Mouse (Mus musculus): ENCODE measurements at regions not wholly inside any gene's neighbourhood (a gene's known extent, or its start where the extent isn't known, plus 50 kb on each side); places are given as distances from the start of the nearest gene placed in this dataset.
A peak's percentile ranks its signal among the peaks of the same experiment; 100 is the strongest.

- no peak for DNase-seq (ENCODE audit: low spot score in 2 of 2)
Observed at GRCm38 (mm10) chr16:83250346-83250745, 422.2 kb downstream of the Gm21833 start.

- no peak for DNase-seq (ENCODE audit: low spot score in 2 of 2)
Observed at GRCm38 (mm10) chr16:83254183-83254582, 426.0 kb downstream of the Gm21833 start.

GRCm38 (mm10) chr16:83271869-83272268 is 443.7 kb downstream of the Gm21833 start:
- DNase-seq (ENCODE audit: low spot score in 2 of 2): no peak

GRCm38 (mm10) chr16:83316314-83316713 is 488.1 kb downstream of the Gm21833 start:
- no peak for DNase-seq (ENCODE audit: low spot score in 2 of 2)

GRCm38 (mm10) chr16:83326826-83327225 is 498.6 kb downstream of the Gm21833 start:
- DNase-seq (ENCODE audit: low spot score in 2 of 2): no peak

GRCm38 (mm10) chr16:83351069-83351468 is 522.9 kb downstream of the Gm21833 start:
- DNase-seq (ENCODE audit: low spot score in 2 of 2): no peak

- DNase-seq (ENCODE audit: low spot score in 2 of 2): no peak
Observed at GRCm38 (mm10) chr16:83394581-83394980, 566.4 kb downstream of the Gm21833 start.

GRCm38 (mm10) chr16:83420676-83421075 is 592.5 kb downstream of the Gm21833 start:
- peak; percentile 42 to 74 for DNase-seq (ENCODE audit: low spot score in 2 of 2)

- DNase-seq (ENCODE audit: low spot score in 2 of 2): no peak
Observed at GRCm38 (mm10) chr16:83423096-83423495, 594.9 kb downstream of the Gm21833 start.
